Mouse (Mus musculus): ENCODE measurements around the gene Nmnat2.

Nmnat2 gene

DNA sequence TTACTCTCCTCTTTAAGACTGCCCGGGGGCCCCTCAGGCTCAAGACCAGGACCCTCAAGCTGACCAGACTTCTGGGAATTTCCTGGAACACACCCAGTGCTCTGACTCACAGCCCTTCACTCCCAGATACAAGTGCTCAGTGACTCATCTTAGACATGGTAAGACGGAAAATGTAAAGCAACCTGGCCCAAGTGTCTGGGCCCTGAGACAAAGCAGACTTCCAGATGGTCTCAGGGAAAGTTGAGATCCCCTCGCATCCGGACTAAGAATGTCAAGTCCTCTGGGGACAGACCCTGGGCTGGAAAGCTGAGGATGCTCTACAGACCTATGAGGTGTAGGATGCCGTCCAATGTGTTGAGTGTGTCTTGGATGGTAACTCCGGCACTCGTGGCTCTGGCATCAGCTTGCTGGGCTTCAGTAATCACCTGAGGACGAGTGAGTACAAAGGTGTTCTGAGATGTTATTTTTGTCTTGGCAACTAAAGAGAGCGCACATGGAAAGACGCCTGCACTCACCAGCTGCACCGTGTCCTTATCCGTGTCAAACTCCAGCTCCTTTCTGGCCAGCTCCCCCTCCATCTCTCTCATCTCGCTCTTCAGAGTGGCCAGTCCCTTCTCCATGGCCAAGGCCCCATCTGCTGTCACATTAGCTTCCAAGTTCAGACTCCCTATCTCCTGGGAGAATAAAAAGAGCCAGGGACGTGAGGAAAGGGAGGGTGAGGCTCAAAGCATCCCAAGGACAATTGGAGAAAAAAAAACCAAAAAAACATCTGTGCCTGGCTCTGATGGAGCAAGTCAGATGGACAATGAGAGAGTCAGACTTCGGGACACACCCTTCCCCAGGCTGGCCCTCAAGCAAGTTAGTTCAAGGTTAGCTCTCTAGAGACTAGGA lies 171.9 kb downstream of the Nmnat2 start:
- DNase-seq = peak; percentile 75

DNA sequence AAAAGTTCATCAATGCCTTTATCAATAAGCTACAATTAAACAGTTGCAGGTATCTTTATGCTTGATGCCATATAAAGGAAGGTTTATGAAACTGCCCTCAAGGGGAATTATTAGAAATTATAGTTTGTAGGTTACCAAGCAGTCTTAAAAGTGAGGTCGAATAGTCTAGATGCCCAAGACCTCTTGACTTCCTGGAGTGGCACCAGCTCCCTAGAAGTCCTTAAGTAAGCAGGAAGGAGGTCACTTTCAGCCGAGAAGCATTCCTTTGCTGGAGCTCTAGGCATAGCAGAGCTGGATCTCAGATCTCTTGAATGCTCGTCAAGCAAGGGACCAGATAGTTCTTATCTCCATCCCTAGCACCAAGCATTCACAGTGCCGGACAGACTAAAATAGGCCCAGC lies 172.8 kb downstream of the Nmnat2 start:
- DNase-seq = no peak

DNA sequence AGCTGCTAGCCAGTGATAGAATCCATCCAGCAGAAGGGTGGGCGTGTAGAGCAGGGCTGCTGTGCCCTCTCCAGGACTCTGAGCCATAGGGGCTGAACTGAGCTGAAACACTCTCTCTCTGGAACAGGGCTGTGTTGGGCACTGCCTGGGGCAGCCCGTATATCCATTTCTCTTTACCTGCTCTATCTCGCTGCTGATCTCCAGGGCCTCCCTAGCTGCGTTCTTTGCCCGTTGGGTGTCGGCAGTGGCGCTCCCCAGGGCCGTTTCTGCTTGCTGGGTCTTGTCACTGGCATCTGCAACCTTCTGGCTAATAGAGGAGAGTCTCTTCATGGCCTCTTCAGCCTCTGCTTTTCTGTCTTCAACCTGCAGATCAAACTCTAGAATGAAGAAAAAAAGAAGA lies 174.0 kb downstream of the Nmnat2 start:
- no peak for DNase-seq

DNA sequence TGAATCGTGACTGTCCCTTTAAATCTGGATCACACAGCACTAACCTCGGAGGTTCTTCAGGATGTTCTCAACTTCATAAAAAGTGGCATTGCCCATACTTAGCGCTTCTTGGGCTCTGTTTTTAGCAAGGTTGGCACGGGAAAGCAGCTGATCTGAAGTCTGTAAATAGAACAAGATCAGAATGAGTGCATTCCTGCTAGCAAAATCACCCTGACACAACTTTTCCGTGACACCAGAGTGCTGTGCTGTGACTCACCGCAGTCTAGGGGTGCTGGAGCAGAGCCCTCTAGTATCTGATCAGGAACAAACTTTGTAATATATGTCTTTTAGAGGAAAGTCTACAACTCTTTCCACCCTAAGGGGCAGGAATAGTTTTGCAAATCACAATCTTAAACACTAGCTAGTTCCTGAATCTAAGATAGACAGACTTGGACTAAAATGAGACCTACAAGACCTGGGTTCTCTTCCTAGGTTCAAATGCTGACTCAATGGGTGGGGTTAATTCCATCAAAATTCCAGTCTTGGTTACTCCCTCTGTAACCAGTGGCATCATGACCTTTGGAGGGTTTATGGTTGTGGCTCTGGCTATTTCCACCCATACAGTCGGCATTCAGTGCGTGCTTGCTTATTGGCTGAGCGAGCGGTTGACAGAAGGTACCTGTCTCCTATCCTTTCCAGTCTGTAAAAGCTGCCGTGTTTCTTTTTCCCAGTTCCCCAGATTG lies 175.4 kb downstream of the Nmnat2 start:
- no peak for DNase-seq

GRCm38 (mm10) chr1:153133865-153134781 lies 179.3 kb downstream of the Nmnat2 start:
- DNase-seq = no peak

DNA sequence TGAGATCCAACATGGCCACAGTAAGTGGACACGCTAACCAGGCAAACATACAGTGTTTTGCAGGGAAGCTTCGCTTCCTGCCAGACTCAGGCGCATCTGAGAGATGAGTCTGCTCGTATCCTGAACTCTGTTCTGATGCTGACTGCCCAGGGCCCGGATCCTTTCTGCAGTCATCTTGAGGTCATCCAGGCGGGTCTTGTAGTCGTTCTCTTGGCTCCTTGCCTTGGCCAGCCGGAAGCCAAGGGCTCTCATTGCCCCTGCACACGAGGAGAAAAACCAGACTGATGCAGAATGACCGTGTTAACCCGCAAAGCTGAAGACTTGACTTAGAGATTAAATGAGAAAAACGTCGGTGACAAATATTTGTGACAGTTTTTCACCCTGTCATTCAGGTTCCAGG lies 181.9 kb downstream of the Nmnat2 start:
- no peak for DNase-seq

DNA sequence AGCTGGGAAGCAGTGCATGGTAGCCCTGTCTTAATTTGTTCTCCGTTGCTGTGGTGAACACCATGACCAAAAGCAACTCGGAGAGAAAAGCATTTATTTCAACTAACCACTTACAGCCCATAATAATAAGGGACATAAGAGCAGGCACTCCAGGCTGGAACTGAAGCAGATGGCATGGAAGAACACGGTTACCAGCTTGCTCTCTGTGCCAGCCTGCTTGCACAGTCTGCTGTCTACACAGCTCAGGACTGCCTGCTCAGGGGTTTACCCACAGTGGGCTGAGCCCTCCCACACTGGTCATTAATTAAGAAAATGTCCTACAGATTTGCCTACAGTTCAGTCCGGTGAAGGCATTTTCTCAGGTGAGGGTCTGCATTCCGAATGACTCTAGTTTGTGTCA lies 183.7 kb downstream of the Nmnat2 start:
- DNase-seq = peak; percentile 46

DNA sequence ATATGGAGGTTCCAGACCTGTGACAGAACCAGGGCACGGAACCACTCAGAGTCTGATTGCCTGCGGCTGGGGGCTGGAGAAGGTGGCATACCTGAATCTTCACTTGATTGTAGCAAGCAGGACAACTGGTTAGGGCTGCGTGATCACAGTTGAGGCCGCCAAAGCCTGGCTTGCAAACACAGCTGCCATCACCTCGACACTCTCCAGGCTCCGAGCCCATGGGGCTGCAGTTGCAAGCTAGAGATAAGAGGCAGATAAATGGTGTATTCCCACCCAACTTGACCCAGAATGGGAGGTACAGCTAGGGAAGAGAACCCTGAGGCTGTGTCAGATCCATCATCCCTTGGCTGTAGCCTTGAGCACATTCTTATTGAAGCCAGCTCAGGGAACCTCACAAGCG lies 184.8 kb downstream of the Nmnat2 start:
- no peak for DNase-seq

- DNase-seq = no peak
Measured at GRCm38 (mm10) chr1:153140265-153140664, 185.5 kb downstream of the Nmnat2 start.

GRCm38 (mm10) chr1:153140747-153141228 lies 186.0 kb downstream of the Nmnat2 start:
- DNase-seq = no peak

DNA sequence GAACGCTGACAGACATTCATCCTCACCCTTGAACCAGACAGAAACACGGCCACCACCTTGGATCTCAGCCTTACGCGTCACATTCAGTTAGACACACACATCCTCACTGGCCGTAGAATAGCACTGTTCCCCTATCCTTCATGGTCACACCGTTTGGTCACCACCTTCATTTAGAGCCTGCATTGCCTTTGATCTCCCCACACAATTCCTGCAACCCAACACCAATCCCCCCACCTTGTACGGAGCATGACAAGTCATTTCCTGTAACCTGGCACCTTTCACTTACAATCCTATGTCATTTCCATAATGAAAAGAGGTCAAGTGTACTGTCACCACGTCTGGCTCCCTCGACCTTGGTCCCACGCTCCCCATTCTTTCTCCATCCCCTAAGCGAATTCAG lies 189.2 kb downstream of the Nmnat2 start:
- DNase-seq = no peak

- DNase-seq = no peak
Measured at GRCm38 (mm10) chr1:153145791-153146190, 191.0 kb downstream of the Nmnat2 start.

DNA sequence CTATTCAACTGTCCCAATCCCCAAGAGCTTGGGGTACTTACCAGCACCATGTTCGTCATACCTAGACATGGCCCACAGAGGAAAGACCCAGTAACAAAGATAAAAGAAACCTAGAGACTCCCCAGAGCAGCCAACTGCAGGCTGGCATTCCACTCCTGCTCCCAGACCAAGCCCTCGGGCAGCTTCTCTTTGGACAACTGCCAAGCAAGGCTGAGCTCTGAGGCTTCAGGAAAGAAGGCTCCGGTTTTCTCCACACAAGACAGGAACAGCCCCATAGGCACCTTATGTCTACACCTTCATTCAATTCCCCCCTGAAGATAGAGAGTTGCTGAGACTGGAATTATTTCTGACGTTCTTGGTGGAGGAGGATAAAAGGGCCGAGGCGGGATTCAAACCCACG lies 197.8 kb downstream of the Nmnat2 start:
- DNase-seq = no peak

DNA sequence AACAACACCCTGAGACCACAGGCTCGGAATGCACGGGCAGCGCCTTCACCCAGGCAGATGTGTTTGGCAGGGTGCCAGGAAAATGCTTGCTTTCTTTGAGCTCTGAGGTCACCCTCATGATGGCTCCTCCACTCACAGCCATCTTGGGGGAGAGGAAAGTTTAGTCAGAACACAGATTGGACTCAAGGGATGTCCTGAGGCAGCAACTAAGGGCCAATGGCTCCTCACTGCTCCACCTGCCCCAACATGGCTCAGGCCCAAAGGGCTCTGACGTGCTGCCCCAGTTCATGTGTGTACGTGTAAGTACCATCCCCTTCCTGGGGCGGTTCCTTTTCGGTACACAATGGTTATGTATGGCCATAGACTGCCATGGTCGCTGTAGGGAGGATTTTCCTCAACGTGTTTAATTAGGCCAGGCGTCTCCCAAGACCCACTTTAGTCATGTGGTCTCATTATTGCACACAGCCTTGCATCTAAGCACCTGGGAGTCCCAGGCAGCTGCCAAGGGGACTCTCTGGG lies 198.9 kb downstream of the Nmnat2 start:
- DNase-seq = no peak

DNA sequence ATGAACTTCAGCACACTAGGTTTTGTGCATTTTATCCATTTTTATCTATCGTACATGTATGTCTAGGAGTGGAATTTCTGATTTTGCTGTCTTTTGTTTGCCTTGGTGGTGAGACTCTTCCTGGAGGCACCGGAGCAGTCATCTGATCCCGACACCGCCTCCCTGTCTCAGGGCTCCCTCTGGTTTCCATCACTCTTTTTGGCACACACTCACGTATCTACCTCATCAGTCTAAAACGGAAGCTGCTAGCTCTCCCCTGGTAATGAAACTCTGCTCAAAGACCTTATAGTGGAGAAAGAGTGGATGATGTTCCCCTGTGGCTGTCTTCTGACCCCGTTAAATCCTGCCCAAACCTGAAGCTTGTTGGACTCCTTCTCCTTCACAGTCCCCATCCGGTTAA lies 200.6 kb downstream of the Nmnat2 start:
- DNase-seq = no peak

DNA sequence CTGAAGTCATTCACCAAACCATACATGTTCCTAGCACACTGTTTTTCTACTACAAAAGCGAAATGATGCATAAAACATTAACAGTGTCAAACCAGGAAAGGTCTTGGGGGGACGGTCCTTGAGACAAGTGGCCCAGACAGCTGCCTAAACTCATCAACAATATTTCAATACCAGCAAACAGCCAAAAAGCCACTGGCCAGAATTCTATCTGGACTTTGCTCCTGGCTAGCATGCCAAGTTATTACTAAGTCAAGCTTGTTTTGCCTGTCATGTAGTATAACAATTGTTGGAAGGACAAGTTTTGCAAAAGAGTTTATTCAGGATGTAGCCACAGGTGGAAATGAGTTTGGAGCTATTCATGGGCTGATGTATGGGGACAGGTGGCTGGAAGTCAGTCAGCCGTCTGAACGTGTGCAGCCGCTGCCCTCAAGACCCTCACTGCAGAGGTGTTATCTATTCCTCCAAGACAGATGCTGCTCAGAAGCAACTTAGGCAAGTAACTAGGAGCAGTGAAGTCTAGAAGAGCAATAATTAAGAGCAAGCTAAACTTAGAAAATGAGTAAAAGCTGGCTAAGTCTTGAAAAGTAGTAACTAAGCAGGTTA lies 202.3 kb downstream of the Nmnat2 start:
- DNase-seq = no peak

DNA sequence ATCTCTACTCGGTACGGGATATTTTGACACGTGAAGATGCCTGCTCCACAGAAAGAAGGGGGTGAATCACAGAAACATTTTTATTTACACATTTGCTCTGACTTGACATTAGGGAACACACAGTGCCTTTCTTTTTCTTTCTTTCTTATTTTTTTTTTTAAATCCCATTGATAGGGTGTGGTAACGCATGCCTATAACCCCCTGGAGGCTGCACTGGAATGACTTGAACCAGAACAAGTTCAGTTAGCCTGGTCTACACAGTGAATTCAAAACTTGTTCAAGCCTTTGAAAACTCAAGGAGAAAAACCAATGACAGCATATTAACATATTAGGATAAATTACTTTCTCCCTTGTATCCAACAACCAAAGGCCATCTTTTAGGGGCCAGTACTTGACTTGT lies 204.3 kb downstream of the Nmnat2 start:
- no peak for DNase-seq

- no peak for DNase-seq
Measured at GRCm38 (mm10) chr1:153163831-153164230, 209.0 kb downstream of the Nmnat2 start.

DNA sequence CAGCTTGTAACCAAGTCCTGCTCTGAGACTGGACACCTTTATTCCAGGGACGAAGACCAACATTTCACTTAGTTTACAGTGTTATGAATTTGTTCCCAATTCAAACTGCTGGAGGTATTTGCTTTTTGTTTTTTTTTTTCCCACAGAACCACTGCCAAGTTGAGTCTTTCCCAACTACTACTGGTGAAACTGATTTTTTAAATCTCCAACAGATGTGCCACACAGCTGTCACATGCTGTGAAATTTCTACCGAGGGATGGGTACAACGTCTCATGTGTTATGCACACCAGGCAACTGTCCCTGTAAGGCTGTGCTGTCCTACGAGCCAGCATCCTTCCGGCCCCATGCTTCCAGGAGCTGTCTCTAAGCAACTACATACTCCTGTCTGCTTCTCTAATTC lies 213.5 kb downstream of the Nmnat2 start:
- DNase-seq = no peak
